Mouse (Mus musculus) embryonic facial prominence, embryonic 12.5 days (tissue): ENCODE results near the gene Kcnt1. TPM values are rescaled to one million over a fixed set of nuclear protein-coding genes. Genes with fewer than 3 reads are reported as not detected.

Experiments used
- ATAC-seq: fragments of 200-750 bp; cut with Nextera tagmentation; 2 replicates; pipeline ENCODE4 v1.8.0; 2017; ENCODE audit not compliant: insufficient number of reproducible peaks, insufficient read depth, low FRiP score, low TSS enrichment
- H3K27ac ChIP-seq: fragments of 300-500 bp; sonication (generic); 2 replicates; pipeline ENCODE4 v1.5.1; 2016; ENCODE audit warnings: mild to moderate bottlenecking
- H3K27me3 ChIP-seq: fragments of 300-500 bp; sonication (generic); 2 replicates; pipeline ENCODE4 v1.6.1; 2016; ENCODE audit warnings: mild to moderate bottlenecking, moderate library complexity
- H3K36me3 ChIP-seq: fragments of 300-500 bp; sonication (generic); 2 replicates; pipeline ENCODE4 v1.6.1; 2016; ENCODE audit warnings: mild to moderate bottlenecking
- H3K4me1 ChIP-seq: fragments of 300-500 bp; sonication (generic); 2 replicates; pipeline ENCODE4 v1.6.1; 2016
- H3K4me2 ChIP-seq: fragments of 300-500 bp; sonication (generic); replicated peaks from 2 replicates; pipeline ENCODE4 v1.6.1; 2016; ENCODE audit warnings: mild to moderate bottlenecking, moderate library complexity
- H3K4me3 ChIP-seq: fragments of 300-500 bp; sonication (generic); 2 replicates; pipeline ENCODE4 v1.5.1; 2016; ENCODE audit warnings: mild to moderate bottlenecking
- H3K9ac ChIP-seq: fragments of 300-500 bp; sonication (generic); 2 replicates; pipeline ENCODE4 v1.6.1; 2016; ENCODE audit warnings: mild to moderate bottlenecking, moderate library complexity
- H3K9me3 ChIP-seq: fragments of 300-500 bp; sonication (generic); 2 replicates; pipeline ENCODE4 v1.6.1; 2016; ENCODE audit warnings: mild to moderate bottlenecking, moderate library complexity
- WGBS: fragments of 180-500 bp; shearing (Covaris S2); methylation state at CpG from one replicate; pipeline ENCODE4 v1.1.7; 2016; 5-methylcytosine and 5-hydroxymethylcytosine counted together
- polyA plus RNA-seq: library from polyadenylated mRNA; unstranded; fragments of >200 nt; fragmentation: Nextera tagmentation; extraction: Ambion mirVana; gene quantifications from 2 replicates; pipeline ENCODE4 v1.2.1, GENCODE M21; 2016

Gene Kcnt1
- polyA plus RNA-seq, 1 experiment from 2014 or later = 1.6 TPM

DNA sequence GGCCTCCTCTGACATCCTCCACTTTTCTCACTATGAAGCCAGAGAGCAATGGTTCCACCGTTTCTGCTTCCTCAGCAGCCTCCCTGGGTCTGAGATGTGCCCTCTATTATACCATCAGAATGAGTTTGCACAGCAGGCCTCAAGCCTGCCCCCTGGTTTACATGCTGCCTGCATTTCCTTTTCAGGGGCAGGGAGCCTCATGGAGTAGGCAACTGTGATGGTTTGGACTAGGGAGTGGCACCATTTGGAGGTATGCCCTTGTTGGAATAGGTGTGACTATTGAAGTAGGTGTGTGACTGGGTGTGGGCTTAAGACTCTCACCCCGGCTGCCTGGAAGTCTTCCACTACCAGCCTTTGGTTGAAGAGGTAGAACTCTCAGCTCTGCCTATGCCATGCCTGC, 60.3 kb downstream of the Kcnt1 start:
- Histone ChIP-seq H3K27ac (no peak overlapping the region), H3K4me3 (no peak overlapping the region), H3K27me3 (no peaks in the 10 kb centered on the region), H3K9me3 (no peaks in the 10 kb centered on the region), H3K4me2 (no peak overlapping the region), H3K4me1 (no peaks in the 10 kb centered on the region), H3K36me3 (peaks cover 39% of the 10 kb centered on the region), H3K9ac (no peak overlapping the region)
- ATAC-seq = no peak
- WGBS = 92% methylated on average over 2 of the region's 2 CpGs

DNA sequence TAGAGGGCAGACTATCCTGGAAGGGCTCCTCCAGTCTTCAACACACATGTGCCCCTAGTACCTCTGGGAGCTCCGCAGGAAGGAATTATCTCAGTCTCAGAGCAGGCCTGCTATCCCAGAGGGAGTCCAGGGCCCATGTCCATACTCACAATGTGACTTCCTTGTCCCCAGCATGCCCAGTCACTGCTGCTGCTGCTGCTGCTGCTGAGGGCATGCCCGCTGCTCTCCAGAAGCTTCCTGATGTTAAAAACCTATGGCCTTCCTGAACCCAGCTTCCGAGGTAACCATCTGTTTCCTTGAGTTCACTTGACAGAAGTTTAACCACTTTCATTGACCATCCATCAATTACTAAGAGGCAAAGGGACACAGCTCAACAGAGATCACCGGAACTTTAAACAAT, 61.4 kb downstream of the Kcnt1 start:
- Histone ChIP-seq H3K4me2 (no peak overlapping the region), H3K36me3 (peaks cover 46% of the 10 kb centered on the region), H3K27ac (no peak overlapping the region), H3K9ac (no peak overlapping the region), H3K4me3 (no peak overlapping the region), H3K4me1 (no peaks in the 10 kb centered on the region), H3K27me3 (no peaks in the 10 kb centered on the region), H3K9me3 (no peaks in the 10 kb centered on the region)
- ATAC-seq = no peak
- 94% methylated on average over 4 of the region's 4 CpGs for WGBS

DNA sequence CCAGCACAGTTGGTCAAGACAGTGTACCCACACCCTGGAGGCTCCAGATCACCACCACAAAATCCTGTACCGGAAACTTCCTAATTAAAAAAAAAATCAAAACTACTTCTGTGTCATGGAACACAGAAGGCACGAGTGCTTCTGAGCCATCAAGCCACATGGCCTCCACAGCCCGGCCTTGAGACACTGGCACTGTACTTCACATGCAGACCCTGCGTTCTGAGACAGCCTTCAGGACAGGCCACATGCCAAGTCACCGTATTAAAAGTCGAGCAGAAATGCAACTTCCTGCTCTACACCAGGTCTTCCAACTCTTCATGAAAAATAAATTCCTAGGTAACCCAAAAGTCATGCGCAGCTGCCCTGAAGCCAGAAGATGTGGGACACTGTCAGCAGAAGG, 64.3 kb downstream of the Kcnt1 start:
- 93% methylated on average over 7 of the region's 7 CpGs for WGBS
- Histone ChIP-seq H3K4me2 (no peak overlapping the region), H3K4me1 (no peaks in the 10 kb centered on the region), H3K4me3 (no peak overlapping the region), H3K27ac (no peak overlapping the region), H3K9ac (no peak overlapping the region), H3K36me3 (peaks cover 72% of the 10 kb centered on the region), H3K27me3 (no peaks in the 10 kb centered on the region), H3K9me3 (no peaks in the 10 kb centered on the region)
- ATAC-seq = no peak

DNA sequence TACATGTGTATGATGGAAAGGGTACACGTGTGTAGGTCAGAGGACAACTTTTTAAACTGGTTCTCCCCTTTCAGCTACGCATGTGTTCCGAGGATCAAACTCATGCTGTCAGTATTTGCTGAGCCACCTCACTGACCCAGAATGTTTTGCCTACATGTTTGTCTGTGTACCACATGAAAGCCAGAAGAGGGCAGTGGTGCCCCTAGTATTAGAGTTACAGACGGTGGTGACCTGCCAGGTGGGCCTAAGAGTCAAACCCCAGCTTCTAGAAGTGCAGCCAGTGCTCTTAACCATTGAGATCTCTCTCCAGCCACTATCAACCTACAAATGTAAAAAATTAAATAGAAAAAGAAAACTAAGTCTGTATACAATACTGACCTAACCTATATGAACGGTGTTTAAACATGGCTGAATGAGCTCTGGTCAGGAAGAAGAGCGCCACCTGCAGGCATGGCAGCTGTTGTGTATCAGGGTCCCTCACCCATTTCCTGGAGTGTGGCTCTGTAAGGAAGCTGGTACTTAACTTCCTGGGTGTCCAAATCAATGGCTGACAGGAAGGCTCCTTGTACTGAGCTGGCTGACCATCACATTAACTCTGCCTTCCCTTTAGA, 67.8 kb downstream of the Kcnt1 start:
- Histone ChIP-seq H3K4me3 (no peak overlapping the region), H3K27ac (no peak overlapping the region), H3K9me3 (no peaks in the 10 kb centered on the region), H3K36me3 (peaks cover 89% of the 10 kb centered on the region), H3K4me1 (no peaks in the 10 kb centered on the region), H3K4me2 (no peak overlapping the region), H3K27me3 (no peaks in the 10 kb centered on the region), H3K9ac (no peak overlapping the region)
- WGBS = 80% methylated on average over 6 of the region's 6 CpGs
- no peak for ATAC-seq

DNA sequence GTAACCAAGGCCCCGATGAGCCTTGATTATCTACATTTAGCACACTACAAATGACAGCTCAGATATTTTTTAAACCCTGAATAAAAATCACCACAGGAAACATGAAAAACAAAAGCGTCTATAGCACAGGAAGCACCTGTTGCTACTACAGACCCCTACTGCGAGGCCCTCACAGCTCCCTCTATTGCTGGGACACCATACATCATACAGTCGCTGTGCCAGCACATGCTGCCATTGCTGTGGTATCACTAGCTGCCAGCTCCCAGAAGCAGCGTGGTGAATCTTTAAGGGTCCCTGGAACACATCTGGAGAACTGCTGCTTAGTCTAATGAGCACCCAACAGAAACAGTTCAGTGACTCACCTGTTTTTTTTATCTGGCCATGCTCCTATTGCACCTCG, 77.0 kb downstream of the Kcnt1 start:
- no peaks in the 10 kb centered on the region for H3K4me1 ChIP-seq
- H3K27me3 ChIP-seq = no peaks in the 10 kb centered on the region
- 89% methylated on average over 6 of the region's 6 CpGs for WGBS
- no peak overlapping the region for H3K9ac ChIP-seq
- H3K4me2 ChIP-seq = no peak overlapping the region
- ATAC-seq = no peak
- no peaks in the 10 kb centered on the region for H3K9me3 ChIP-seq
- peaks cover 90% of the 10 kb centered on the region for H3K36me3 ChIP-seq
- H3K27ac ChIP-seq = no peak overlapping the region
- H3K4me3 ChIP-seq = no peak overlapping the region

DNA sequence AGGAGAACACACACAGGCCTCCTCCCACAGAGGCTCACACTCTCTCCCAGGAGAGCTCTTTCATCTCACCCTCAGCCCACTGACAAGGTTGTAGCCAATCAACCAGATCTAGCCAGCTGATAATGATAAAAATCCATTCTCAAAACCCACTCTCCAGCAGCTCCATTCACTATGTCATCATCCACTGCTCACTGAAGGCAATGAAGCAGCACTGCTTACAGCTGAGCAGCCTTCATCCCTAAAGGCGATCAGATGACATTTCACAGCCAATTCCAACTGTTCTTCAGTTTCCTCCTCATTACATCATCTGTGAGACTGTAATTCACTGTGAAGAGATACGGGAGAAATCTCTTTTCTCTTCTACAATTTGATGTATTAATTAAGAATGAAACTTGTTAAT, 80.3 kb downstream of the Kcnt1 start:
- Histone ChIP-seq H3K27ac (no peak overlapping the region), H3K9me3 (no peaks in the 10 kb centered on the region), H3K4me3 (no peak overlapping the region), H3K9ac (no peak overlapping the region), H3K36me3 (peaks cover 59% of the 10 kb centered on the region), H3K4me2 (no peak overlapping the region), H3K27me3 (no peaks in the 10 kb centered on the region), H3K4me1 (no peaks in the 10 kb centered on the region)
- WGBS = 87% methylated on average over 2 of the region's 2 CpGs
- no peak for ATAC-seq

DNA sequence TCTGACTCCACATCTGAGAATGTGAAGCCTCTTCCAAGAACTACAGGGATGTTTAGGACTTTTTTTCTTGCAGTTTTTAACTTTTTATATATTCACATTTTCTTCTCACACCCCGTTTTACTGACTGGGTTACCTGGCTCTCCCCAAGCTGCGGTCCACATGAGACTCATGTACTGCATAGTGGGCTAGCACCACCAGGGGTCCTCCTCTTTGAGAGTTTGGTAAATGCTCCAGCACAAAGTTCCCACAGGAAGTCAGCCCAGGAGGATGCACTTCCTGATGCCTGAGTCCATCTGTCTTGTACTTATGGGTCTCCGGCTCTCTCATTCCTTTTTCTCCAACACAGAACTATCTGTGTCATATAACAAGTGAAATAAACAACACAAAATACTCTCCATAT, 84.4 kb downstream of the Kcnt1 start:
- H3K9ac ChIP-seq = no peak overlapping the region
- no peak overlapping the region for H3K27ac ChIP-seq
- peaks cover 60% of the 10 kb centered on the region for H3K36me3 ChIP-seq
- no peaks in the 10 kb centered on the region for H3K4me1 ChIP-seq
- no peak for ATAC-seq
- no peak overlapping the region for H3K4me2 ChIP-seq
- H3K4me3 ChIP-seq = no peak overlapping the region
- no peaks in the 10 kb centered on the region for H3K9me3 ChIP-seq
- H3K27me3 ChIP-seq = no peaks in the 10 kb centered on the region
- 89% methylated on average over 3 of the region's 3 CpGs for WGBS

DNA sequence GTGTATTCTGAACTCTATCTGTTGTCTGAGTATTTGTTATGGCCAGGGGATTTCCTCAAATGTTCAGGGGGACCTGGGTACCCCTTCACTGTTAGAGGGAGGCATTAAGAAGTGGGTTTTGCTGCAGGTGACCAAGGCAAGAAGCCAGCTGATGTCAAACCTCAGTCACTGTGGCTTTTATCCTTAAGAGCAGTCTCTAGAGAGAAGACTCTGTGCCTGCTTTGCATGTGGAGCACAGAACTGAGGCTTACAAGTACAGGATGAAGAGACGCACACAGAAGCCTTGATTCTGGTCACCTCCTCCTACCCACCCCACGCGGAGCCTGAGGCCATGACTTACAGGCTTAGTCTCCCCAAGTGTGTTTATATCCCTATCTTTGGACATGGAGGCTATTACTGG, 85.8 kb downstream of the Kcnt1 start:
- Histone ChIP-seq H3K4me2 (no peak overlapping the region), H3K9me3 (no peaks in the 10 kb centered on the region), H3K36me3 (peaks cover 59% of the 10 kb centered on the region), H3K9ac (no peak overlapping the region), H3K4me1 (no peaks in the 10 kb centered on the region), H3K27ac (no peak overlapping the region), H3K4me3 (no peak overlapping the region), H3K27me3 (no peaks in the 10 kb centered on the region)
- no peak for ATAC-seq
- 96% methylated on average over 3 of the region's 3 CpGs for WGBS

Other genes starting within 250 kb of the Kcnt1 start
- 0.19 TPM in 2 replicates for gene Ccdc183, start 246.1 kb upstream of the Kcnt1 start, polyA plus RNA-seq
- gene Tmem141, start 241.7 kb upstream of the Kcnt1 start, polyA plus RNA-seq = 21.1 and 24.6 TPM in 2 replicates
- 0.65 and 0.69 TPM in 2 replicates for gene Fcna, start 235.7 kb upstream of the Kcnt1 start, polyA plus RNA-seq
- gene Lcn8, start 210.6 kb upstream of the Kcnt1 start, polyA plus RNA-seq = 0.36 and 0.62 TPM in 2 replicates
- gene Lcn5, start 205.8 kb upstream of the Kcnt1 start, polyA plus RNA-seq = not detected in 2 replicates
- gene Lcn6, start 186.9 kb upstream of the Kcnt1 start, polyA plus RNA-seq = not detected in 2 replicates
- not detected in 2 replicates for gene Lcn10, start 181.0 kb upstream of the Kcnt1 start, polyA plus RNA-seq
- not detected in 2 replicates for gene Obp2a, start 163.7 kb upstream of the Kcnt1 start, polyA plus RNA-seq
- 100 and 106 TPM in 2 replicates for gene Bmyc, start 157.0 kb upstream of the Kcnt1 start, polyA plus RNA-seq
- gene Obp2b, start 126.7 kb upstream of the Kcnt1 start, polyA plus RNA-seq = not detected in 2 replicates
- not detected in 2 replicates for gene Lcn3, start 98.2 kb upstream of the Kcnt1 start, polyA plus RNA-seq
- gene Lcn11, start 86.7 kb upstream of the Kcnt1 start, polyA plus RNA-seq = not detected in 2 replicates
- not detected in 2 replicates for gene Gm13539, start 81.5 kb upstream of the Kcnt1 start, polyA plus RNA-seq
- gene Glt6d1, start 47.9 kb upstream of the Kcnt1 start, polyA plus RNA-seq = not detected in 2 replicates
- gene Lcn9, start 40.6 kb upstream of the Kcnt1 start, polyA plus RNA-seq = not detected in 2 replicates
- not detected in 2 replicates for gene Sohlh1, start 16.5 kb upstream of the Kcnt1 start, polyA plus RNA-seq
- gene Camsap1, start 119.5 kb downstream of the Kcnt1 start, polyA plus RNA-seq = 38.0 and 40.0 TPM in 2 replicates
- 106 and 109 TPM in 2 replicates for gene Ubac1, start 158.0 kb downstream of the Kcnt1 start, polyA plus RNA-seq